Mouse (Mus musculus) megakaryocyte, adult 5-6 weeks (primary cell): ENCODE measurements at regions not wholly inside any gene's neighbourhood (a gene's known extent, or its start where the extent isn't known, plus 50 kb on each side); places are given as distances from the start of the nearest gene placed in this dataset.
"Not testable (repeated sequence)": the region's sequence is repeated elsewhere in the genome, so short reads cannot be mapped to it uniquely, and the experiment has no call there.

Source experiments
- ATAC-seq: 2 replicates; pipeline ENCODE4 v1.8.0; 2016; ENCODE audit warnings: mild to moderate bottlenecking, inconsistent platforms; ENCODE audit not compliant: poor library complexity, severe bottlenecking

DNA sequence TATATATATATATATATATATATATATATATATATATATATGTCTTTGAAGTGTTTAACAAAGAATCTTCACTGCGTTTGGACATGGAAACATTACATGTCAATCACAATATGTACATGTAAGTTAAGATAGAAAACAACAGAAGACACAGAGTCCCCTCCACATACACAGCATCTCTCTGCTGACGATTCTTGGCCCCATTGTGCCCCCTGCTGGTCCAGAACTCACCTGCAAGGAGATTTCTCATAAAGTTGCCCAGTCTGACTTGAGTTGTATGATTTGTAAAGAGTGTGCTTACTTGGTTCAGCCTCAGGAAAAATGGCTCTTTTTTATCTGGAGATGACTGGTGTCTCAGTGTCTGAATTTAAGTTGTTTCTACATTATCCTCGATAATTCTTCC is 288.5 kb upstream of the Zfp386 start:
- not testable (repeated sequence) for ATAC-seq

DNA sequence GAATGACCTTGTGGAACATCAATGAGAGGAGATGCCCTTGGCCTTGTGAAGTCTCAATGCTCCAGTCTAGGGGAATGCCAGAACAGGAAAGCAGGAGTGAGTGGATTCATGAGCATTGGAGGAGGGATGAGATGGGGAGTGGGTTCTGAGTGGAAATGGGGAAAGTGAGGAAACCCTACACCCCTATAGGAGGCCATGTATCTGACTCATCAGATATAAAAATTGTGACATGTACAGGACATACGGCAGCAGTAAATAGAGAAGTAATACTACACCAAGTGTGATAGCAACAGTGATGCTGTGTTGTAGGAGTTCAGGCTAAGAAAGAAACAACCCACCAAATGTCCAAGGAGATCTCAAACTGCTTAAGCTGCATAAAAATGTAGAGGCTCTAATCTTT is 285.8 kb upstream of the Zfp386 start:
- ATAC-seq, result peak; percentile 63

DNA sequence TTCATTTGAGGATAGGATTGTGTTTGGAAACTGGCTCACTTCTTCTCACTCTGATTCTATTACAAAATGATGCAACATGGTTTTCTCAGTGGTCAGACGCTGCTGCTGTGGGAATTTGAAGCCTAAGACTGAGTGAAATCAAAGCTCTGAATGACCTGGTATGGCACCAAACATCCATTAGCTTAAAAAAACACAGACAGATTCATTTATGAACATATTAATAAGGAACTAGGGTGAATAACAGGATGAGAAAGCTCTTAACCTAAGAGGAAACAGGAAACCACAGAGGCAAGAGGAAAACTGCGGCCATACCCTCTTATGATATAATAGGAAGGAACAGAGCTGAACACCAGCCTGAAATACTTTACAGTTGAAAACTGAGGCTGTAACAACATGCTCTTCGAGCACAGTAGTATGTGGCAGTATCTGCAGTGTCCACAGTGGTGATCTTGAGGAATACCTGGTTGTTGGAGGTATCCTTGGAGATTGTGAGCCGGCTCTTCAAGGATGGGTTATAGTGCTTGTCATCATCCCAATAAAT is 282.5 kb upstream of the Zfp386 start:
- ATAC-seq, result peak; percentile 84

DNA sequence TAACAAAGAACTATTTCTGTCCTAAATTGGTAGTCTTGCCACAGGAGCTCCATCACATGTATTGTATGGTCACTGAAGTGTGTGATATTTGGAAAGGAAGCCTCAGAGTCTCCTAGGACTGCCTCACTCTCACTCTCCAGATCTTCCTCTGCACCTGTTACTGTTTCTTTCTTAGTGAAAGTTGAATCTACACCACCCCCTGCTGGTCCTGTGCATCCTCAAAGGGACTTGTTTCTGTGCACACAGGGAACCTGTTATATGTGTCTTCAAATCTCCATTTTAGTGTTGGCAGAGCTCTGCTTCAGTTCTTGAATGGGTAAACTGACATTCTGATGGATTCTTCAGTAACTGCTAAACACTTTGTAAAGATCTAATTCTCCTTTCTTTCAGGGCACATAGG is 276.3 kb upstream of the Zfp386 start:
- ATAC-seq, result 0 out of 2 replicates have a peak, but pooled peaks have one; percentile 15

DNA sequence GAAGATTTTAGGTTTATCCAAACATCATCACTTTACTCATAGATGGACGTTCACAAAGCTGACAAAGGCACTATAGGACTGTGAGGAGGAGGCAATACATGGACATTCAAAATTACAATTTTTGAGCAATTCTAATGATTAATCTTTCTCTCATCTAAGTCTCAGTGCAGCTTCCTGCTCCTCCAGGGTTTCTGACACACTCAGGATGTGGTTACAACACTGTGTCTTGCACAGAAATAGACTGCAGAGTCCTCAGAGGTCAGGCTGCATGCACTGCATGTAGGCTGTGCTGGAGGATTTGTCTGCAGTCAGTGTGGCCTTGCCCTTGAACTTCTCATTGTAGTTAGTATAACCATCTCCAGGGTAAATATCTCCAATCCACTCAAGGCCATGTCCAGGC is 257.2 kb upstream of the Zfp386 start:
- peak; percentile 19; the same call in 1 of the 2 replicates for ATAC-seq

DNA sequence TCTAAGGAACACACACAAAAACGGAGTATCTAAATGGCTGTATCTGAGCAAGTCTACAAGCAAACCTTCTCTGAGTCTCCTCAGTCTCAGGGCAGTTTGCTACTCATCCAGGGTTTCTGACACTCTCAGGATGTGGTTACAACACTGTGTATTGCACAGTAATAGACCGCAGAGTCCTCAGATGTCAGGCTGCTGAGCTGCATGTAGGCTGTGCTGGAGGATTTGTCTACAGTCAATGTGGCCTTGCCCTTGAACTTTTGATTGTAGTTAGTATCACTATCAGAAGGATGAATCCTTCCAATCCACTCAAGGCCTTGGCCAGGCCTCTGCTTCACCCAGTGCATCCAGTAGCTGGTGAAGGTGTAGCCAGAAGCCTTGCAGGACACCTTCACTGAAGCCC is 245.0 kb upstream of the Zfp386 start:
- ATAC-seq, result not testable (repeated sequence)

DNA sequence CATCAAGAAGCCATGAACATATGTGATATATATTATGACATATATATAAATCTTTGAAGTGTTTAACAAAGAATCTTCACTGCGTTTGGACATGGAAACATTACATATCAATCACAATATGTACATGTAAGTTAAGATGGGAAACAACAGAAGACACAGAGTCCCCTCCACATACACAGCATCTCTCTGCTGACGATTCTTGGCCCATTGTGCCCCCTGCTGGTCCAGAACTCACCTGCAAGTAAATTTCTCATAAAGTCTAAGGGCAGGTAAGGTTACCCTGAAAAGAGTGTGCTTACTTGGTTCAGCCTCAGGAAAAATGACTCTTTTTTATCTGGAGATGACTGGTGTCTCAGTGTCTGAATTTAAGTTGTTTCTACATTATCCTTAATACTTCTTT is 243.8 kb upstream of the Zfp386 start:
- ATAC-seq, result peak; percentile 34; the same call in 1 of the 2 replicates

DNA sequence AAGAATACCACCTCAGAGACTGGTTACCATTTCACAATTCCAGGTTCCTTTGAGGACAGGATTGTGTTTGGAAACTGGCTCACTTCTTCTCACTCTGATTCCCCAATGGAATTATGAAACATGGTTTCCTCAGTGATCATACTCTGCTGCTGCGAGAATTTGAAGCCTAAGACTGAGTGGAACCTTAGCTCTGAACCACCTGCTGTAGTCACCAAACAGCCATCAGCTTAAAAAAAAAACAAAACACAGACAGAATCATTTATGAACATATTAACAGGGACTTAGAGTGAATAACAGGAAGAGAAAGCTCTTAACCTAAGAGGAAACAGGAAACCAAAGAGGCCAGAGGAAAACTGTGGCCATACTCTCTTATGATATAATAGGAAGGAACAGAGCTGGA is 239.5 kb upstream of the Zfp386 start:
- peak; percentile 47 for ATAC-seq
